Mouse (Mus musculus) forebrain, embryonic 16.5 days (tissue): ENCODE measurements at regions not wholly inside any gene's neighbourhood (a gene's known extent, or its start where the extent isn't known, plus 50 kb on each side); places are given as distances from the start of the nearest gene placed in this dataset.

Source experiments
- ATAC-seq: fragments of 200-750 bp; cut with Nextera tagmentation; 2 replicates; pipeline ENCODE4 v1.8.0; 2017; ENCODE audit warnings: mild to moderate bottlenecking, moderate library complexity
- H3K27ac ChIP-seq: fragments of 300-500 bp; sonication (generic); 2 replicates; pipeline ENCODE4 v1.5.1; 2014; ENCODE audit warnings: low read length, control low read depth
- H3K27me3 ChIP-seq: fragments of 300-500 bp; sonication (generic); replicated peaks from 2 replicates; pipeline ENCODE4 v1.6.1; 2014; ENCODE audit warnings: low read length; ENCODE audit not compliant: control insufficient read depth, insufficient read depth
- H3K36me3 ChIP-seq: fragments of 300-500 bp; sonication (generic); 2 replicates; pipeline ENCODE4 v1.6.1; 2014; ENCODE audit not compliant: control insufficient read depth, insufficient read depth
- H3K4me1 ChIP-seq: fragments of 300-500 bp; sonication (generic); replicated peaks from 2 replicates; pipeline ENCODE4 v1.6.1; 2014; ENCODE audit warnings: low read length; ENCODE audit not compliant: control insufficient read depth, insufficient read depth
- H3K4me2 ChIP-seq: fragments of 300-500 bp; sonication (generic); 2 replicates; pipeline ENCODE4 v1.6.1; 2014; ENCODE audit warnings: mild to moderate bottlenecking, low read length, control low read depth
- H3K4me3 ChIP-seq: fragments of 300-500 bp; sonication (generic); replicated peaks from 2 replicates; pipeline ENCODE4 v1.5.1; 2014; ENCODE audit warnings: mild to moderate bottlenecking, low read length, control low read depth
- H3K9ac ChIP-seq: fragments of 300-500 bp; sonication (generic); replicated peaks from 2 replicates; pipeline ENCODE4 v1.6.1; 2014; ENCODE audit warnings: low read depth, low read length, control low read depth
- H3K9me3 ChIP-seq: fragments of 300-500 bp; sonication (generic); 2 replicates; pipeline ENCODE4 v1.6.1; 2016; ENCODE audit warnings: low read length; ENCODE audit not compliant: control insufficient read depth
- WGBS: fragments of 180-500 bp; shearing (Covaris S2); extraction: QIAGEN DNeasy Blood & Tissue Kit; methylation state at CpG from one replicate; pipeline ENCODE4 v1.1.7; 2014; 5-methylcytosine and 5-hydroxymethylcytosine counted together

DNA sequence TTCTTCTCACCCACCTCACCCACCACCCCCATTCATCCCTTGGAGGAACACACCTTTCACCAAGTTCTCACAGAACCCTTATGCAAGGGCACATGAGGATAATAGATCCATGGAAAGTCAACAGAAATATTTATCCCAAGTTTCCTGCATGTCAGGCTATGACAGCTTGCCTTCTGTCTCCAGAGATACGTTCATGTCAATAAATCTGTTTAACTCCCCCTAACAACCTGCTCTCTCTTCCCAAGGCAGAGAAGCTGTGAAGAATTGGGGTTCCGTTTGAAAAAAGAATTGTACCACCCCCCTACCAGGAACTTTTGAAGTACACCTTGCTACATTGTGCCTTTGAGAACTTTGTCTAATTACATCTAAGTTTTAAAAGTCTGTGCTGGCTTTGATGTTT, 331.6 kb downstream of the Lpin1 start:
- no peak overlapping the region for H3K27ac ChIP-seq
- H3K27me3 ChIP-seq, result no peaks in the 10 kb centered on the region
- no peak overlapping the region for H3K9ac ChIP-seq
- H3K4me3 ChIP-seq, result no peak overlapping the region
- 59% methylated on average over 2 of the region's 2 CpGs for WGBS
- no peaks in the 10 kb centered on the region for H3K36me3 ChIP-seq
- no peaks in the 10 kb centered on the region for H3K4me1 ChIP-seq
- no peak overlapping the region for H3K4me2 ChIP-seq
- no peak for ATAC-seq
- H3K9me3 ChIP-seq, result no peaks in the 10 kb centered on the region

DNA sequence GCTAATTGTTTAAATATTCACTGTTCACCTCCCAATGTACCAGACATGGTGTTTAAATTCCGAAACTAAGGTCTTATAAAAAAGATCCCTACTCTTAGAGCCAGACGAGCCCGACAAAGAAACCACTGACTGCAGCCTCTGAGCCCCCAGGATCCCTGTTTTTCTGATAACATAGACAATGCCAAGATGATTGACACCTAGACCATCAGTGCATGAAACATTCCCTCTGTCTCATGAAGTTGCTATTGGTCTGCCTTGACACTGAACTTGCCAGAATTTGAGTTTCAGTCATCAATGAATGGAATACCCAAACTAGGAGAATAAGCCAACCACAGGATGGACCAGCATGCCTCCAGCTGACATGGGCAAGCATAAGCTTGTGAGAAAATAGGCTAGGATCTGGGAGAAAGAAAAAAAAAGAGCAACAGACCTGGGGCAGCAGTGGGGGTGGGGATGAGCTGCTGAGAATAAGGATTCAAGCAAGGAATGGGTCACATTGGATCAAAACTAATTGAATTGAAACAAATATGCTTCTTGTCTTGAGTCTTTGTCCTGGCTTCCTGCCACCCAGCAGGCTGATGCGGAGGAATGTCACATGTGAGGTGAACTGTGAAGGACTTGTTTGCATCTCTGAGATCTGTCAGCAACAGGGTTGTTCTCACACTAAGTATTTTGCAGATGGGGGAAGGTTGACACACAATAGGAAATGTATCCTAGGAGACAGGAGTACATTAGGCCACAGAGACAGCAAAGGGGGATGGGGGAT, 333.0 kb downstream of the Lpin1 start:
- no peak for ATAC-seq
- H3K4me1 ChIP-seq, result no peaks in the 10 kb centered on the region
- no peak overlapping the region for H3K4me3 ChIP-seq
- H3K27ac ChIP-seq, result no peak overlapping the region
- H3K9ac ChIP-seq, result no peak overlapping the region
- no peaks in the 10 kb centered on the region for H3K9me3 ChIP-seq
- no peaks in the 10 kb centered on the region for H3K27me3 ChIP-seq
- no peak overlapping the region for H3K4me2 ChIP-seq
- 55% methylated on average over 4 of the region's 4 CpGs for WGBS
- H3K36me3 ChIP-seq, result no peaks in the 10 kb centered on the region

DNA sequence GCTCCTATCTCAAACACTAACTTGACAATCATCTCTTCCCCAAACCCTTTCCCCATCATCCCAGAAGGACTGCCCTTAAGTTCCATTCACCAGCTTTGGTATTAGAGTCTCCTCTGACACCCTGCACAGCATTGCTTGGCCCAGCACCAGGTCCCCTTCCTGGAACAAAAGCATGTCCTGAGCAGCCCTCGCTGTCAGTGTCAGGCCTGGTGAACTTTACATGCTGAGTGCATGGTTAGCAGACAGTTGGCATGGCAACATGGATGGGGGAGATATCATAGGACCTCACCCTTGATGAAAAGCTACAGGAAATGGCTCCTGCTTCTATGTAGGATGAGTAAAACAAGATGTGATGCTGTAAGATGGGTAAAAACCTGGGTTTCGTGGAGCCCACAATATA, 333.6 kb downstream of the Lpin1 start:
- 59% methylated on average over 2 of the region's 2 CpGs for WGBS

DNA sequence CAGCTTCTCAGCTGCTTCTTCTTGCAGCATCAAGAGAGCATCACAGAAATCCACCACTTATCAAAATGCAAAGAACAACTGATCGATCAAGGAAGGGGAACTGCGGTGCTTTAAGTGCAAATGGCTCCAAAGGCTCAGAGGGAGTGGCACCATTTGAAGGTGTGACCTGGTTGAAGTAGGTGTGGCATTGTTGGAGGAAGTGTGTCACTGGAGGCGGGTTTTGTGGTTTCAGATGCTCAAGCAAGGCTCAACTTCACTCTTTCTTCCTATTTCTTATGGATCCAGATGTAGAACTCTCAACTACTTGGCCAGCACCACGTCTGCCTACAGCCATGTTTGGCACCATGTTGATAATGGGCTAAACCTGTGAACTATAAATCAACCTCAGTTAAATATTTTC, 334.5 kb downstream of the Lpin1 start:
- no peak overlapping the region for H3K27ac ChIP-seq
- H3K36me3 ChIP-seq, result no peaks in the 10 kb centered on the region
- no peak overlapping the region for H3K9ac ChIP-seq
- no peak overlapping the region for H3K4me2 ChIP-seq
- WGBS, result 84% methylated on average over 4 of the region's 4 CpGs
- H3K4me3 ChIP-seq, result no peak overlapping the region
- no peaks in the 10 kb centered on the region for H3K9me3 ChIP-seq
- no peak for ATAC-seq
- H3K27me3 ChIP-seq, result no peaks in the 10 kb centered on the region
- no peaks in the 10 kb centered on the region for H3K4me1 ChIP-seq

More for the DNA sequence above, 333.6 kb downstream of the Lpin1 start:
- H3K36me3 ChIP-seq, result no peaks in the 10 kb centered on the region
- H3K27me3 ChIP-seq, result no peaks in the 10 kb centered on the region
- no peak overlapping the region for H3K27ac ChIP-seq
- no peak overlapping the region for H3K4me3 ChIP-seq
- H3K4me2 ChIP-seq, result no peak overlapping the region
- ATAC-seq, result no peak
- H3K9ac ChIP-seq, result no peak overlapping the region
- H3K9me3 ChIP-seq, result no peaks in the 10 kb centered on the region
- H3K4me1 ChIP-seq, result no peaks in the 10 kb centered on the region

DNA sequence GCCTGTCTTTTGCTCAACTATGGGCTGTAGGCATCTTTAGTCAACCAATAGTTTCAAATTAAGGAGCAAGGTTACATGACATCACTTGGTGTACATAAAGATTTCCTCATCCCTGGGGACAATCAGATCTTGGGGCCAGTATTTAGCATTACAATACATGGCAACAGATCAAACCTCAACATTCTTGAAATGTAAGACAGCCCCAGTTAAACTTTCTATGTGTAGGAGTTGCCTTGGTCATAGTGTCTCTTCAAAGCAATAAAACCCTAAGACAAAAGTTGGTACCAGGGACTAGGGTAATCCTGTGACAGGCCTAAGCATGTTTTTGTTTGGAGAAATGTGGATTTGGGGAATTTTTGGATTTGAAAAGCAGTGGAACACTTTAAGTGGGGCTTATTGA, 338.3 kb downstream of the Lpin1 start:
- ATAC-seq, result no peak
- H3K27me3 ChIP-seq, result no peaks in the 10 kb centered on the region
- no peaks in the 10 kb centered on the region for H3K4me1 ChIP-seq
- no peak overlapping the region for H3K4me3 ChIP-seq
- no peak overlapping the region for H3K27ac ChIP-seq
- H3K9me3 ChIP-seq, result no peaks in the 10 kb centered on the region
- no peaks in the 10 kb centered on the region for H3K36me3 ChIP-seq
- no peak overlapping the region for H3K9ac ChIP-seq
- H3K4me2 ChIP-seq, result no peak overlapping the region

DNA sequence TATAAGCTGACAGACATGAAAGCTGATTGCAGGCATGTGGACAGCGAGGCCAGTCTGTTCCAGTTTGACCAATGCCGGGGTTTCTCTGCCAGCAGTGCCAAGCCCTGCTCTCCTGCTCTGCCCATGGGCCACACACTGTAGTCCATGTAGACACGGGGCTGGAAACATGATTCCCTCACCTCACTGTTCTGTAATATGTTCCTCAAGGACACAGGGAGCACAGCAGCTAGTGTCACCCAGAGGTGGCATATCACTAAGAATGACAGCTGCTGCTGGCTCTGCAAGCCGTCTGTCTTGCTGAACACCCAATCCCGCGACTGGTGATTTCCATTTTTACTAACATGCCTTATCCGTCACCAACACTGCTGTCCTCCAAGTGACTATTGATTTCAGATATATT, 339.9 kb downstream of the Lpin1 start:
- no peak for ATAC-seq
- Histone ChIP-seq H3K27ac (no peak overlapping the region), H3K4me1 (no peaks in the 10 kb centered on the region), H3K27me3 (no peaks in the 10 kb centered on the region), H3K36me3 (no peaks in the 10 kb centered on the region), H3K4me3 (no peak overlapping the region), H3K4me2 (no peak overlapping the region), H3K9ac (no peak overlapping the region), H3K9me3 (no peaks in the 10 kb centered on the region)
- 89% methylated on average over 7 of the region's 7 CpGs for WGBS

DNA sequence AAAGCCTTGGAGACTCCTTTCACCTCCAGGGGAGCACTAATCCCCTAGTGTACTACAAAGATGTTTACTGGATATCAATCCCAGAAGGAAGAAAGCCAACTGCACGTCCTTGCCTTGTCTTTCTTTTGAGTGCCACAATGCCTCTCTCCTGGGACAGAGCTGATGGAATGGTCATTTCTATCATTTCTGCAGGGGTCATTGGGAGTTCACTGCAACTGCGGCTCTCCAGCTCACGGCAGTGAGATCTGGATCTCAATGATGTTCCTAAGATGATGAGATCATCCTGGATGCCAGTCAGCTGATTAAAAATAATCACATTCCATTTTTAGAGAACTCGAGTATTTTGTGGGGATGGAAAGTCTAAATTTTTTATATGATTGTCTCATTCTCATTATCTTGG, 341.1 kb downstream of the Lpin1 start:
- Histone ChIP-seq H3K27ac (no peak overlapping the region), H3K9ac (no peak overlapping the region), H3K36me3 (no peaks in the 10 kb centered on the region), H3K27me3 (no peaks in the 10 kb centered on the region), H3K4me3 (no peak overlapping the region), H3K4me2 (no peak overlapping the region), H3K9me3 (no peaks in the 10 kb centered on the region), H3K4me1 (no peaks in the 10 kb centered on the region)
- WGBS, result 71% methylated on average over 4 of the region's 4 CpGs
- no peak for ATAC-seq

DNA sequence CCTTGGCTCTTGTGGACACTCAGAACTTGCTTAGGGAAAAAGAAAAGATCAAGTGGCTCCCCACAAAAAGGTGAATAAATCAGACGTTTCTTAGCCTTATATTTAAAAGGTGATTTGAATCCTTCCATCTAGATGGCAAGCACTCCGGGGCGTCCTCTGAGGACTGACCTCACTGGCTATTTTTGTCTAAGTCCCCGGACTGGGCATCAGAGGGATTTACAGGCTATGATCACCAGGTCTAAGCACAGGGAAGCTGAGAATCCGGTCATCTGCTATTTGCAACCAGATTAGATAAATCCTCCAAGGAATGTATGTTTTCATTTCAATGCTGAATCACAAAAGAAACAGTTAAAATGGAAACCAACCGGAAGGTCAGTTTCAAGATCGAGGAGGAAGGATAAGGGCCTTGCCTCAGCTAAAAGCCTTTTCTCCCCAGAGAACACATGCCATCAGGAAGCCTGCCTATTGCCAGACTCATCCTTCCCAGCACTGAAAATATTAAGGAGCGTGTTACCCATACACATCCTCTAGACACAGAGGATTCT, 342.1 kb downstream of the Lpin1 start:
- ATAC-seq, result no peak
- no peak overlapping the region for H3K27ac ChIP-seq
- no peaks in the 10 kb centered on the region for H3K4me1 ChIP-seq
- H3K9ac ChIP-seq, result no peak overlapping the region
- no peaks in the 10 kb centered on the region for H3K36me3 ChIP-seq
- no peaks in the 10 kb centered on the region for H3K27me3 ChIP-seq
- no peak overlapping the region for H3K4me2 ChIP-seq
- no peaks in the 10 kb centered on the region for H3K9me3 ChIP-seq
- WGBS, result 73% methylated on average over 8 of the region's 8 CpGs
- no peak overlapping the region for H3K4me3 ChIP-seq

DNA sequence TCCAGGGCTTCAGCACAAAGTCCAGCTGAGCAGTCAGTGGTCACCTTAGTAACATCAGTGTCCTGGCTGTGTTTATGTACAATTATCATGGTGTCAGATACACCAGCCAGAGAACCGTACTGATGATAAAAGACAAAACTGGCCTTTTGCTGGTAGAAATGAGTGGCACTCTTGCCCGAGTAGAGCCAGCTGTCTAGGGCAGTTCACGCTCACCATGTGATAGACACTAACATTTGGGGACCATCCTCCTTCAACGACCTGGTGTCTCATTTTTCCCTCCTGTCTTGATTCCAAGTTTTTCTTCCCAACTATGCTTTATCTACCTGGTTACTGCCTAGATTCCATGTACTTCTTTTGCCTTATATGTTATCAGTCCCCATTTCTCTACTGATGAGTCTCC, 349.3 kb downstream of the Lpin1 start:
- Histone ChIP-seq H3K4me2 (no peak overlapping the region), H3K9ac (no peak overlapping the region), H3K4me1 (no peaks in the 10 kb centered on the region), H3K27ac (no peak overlapping the region), H3K36me3 (no peaks in the 10 kb centered on the region), H3K27me3 (no peaks in the 10 kb centered on the region), H3K9me3 (no peaks in the 10 kb centered on the region), H3K4me3 (no peak overlapping the region)
- WGBS, result 76% methylated on average over 4 of the region's 4 CpGs
- ATAC-seq, result no peak

DNA sequence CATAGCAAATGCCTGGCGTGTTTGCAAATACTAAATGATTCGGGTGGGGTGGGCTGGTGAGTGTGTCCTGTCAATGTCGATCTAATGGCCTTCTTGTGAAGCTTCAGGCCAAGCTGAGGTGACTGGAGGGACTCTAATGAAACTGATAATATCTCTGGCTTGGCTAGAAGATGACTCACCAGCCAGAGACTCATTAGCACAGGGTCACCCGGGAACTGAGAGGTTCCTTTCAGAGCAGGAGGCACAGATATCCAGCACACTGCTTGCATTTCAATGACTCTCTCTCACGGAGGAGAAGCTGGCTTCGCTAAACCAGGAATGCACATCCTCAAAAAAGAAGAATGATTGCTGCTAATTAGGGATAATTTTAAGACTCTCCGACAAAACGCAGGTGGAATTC, 349.8 kb downstream of the Lpin1 start:
- Histone ChIP-seq H3K9me3 (no peaks in the 10 kb centered on the region), H3K4me2 (no peak overlapping the region), H3K4me3 (no peak overlapping the region), H3K36me3 (no peaks in the 10 kb centered on the region), H3K27me3 (no peaks in the 10 kb centered on the region), H3K9ac (no peak overlapping the region), H3K4me1 (no peaks in the 10 kb centered on the region), H3K27ac (no peak overlapping the region)
- 47% methylated on average over 8 of the region's 8 CpGs for WGBS
- ATAC-seq, result peak; percentile 55
